Mouse (Mus musculus): Measurements from ENCODE around the gene Olfr150. TPM values are rescaled to one million over a fixed set of nuclear protein-coding genes. Genes with fewer than 3 reads are reported as not detected.

The Olfr150 gene
- polyA plus RNA-seq, 1 experiment from 2014 or later = not detected

Other genes starting within 250 kb of the Olfr150 start
- not detected in 2 replicates for gene Olfr44, start 237.0 kb upstream of the Olfr150 start, polyA plus RNA-seq (2014; fragmentation: Nextera tagmentation; extraction: Ambion mirVana)
- not detected in 2 replicates for gene Olfr957, start 215.2 kb upstream of the Olfr150 start, polyA plus RNA-seq (2014; fragmentation: Nextera tagmentation; extraction: Ambion mirVana)
- gene Olfr958, start 176.9 kb upstream of the Olfr150 start, polyA plus RNA-seq (2014; fragmentation: Nextera tagmentation; extraction: Ambion mirVana) = not detected in 2 replicates
- not detected in 2 replicates for gene Olfr959, start 155.4 kb upstream of the Olfr150 start, polyA plus RNA-seq (2014; fragmentation: Nextera tagmentation; extraction: Ambion mirVana)
- gene AW551984, start 126.6 kb upstream of the Olfr150 start, polyA plus RNA-seq (2014; fragmentation: Nextera tagmentation; extraction: Ambion mirVana) = 141 and 199 TPM in 2 replicates
- gene Olfr148, start 120.3 kb upstream of the Olfr150 start, polyA plus RNA-seq (2014; fragmentation: Nextera tagmentation; extraction: Ambion mirVana) = not detected in 2 replicates
- not detected in 2 replicates for gene Olfr960, start 109.6 kb upstream of the Olfr150 start, polyA plus RNA-seq (2014; fragmentation: Nextera tagmentation; extraction: Ambion mirVana)
- gene Olfr961, start 85.9 kb upstream of the Olfr150 start, polyA plus RNA-seq (2014; fragmentation: Nextera tagmentation; extraction: Ambion mirVana) = not detected in 2 replicates
- not detected in 2 replicates for gene Olfr963, start 63.8 kb upstream of the Olfr150 start, polyA plus RNA-seq (2014; fragmentation: Nextera tagmentation; extraction: Ambion mirVana)
- gene Olfr149, start 23.9 kb upstream of the Olfr150 start, polyA plus RNA-seq (2014; fragmentation: Nextera tagmentation; extraction: Ambion mirVana) = not detected in 2 replicates
- gene Olfr965, start 19.6 kb upstream of the Olfr150 start, polyA plus RNA-seq (2014; fragmentation: Nextera tagmentation; extraction: Ambion mirVana) = not detected in 2 replicates
- not detected in 2 replicates for gene Olfr967, start 15.3 kb downstream of the Olfr150 start, polyA plus RNA-seq (2014; fragmentation: Nextera tagmentation; extraction: Ambion mirVana)
- not detected in 2 replicates for gene Olfr968, start 52.3 kb downstream of the Olfr150 start, polyA plus RNA-seq (2014; fragmentation: Nextera tagmentation; extraction: Ambion mirVana)
- gene Olfr969, start 60.0 kb downstream of the Olfr150 start, polyA plus RNA-seq (2014; fragmentation: Nextera tagmentation; extraction: Ambion mirVana) = not detected in 2 replicates
- not detected in 2 replicates for gene Olfr970, start 77.9 kb downstream of the Olfr150 start, polyA plus RNA-seq (2014; fragmentation: Nextera tagmentation; extraction: Ambion mirVana)
- gene Olfr971, start 105.9 kb downstream of the Olfr150 start, polyA plus RNA-seq (2014; fragmentation: Nextera tagmentation; extraction: Ambion mirVana) = not detected in 2 replicates
- not detected in 2 replicates for gene Olfr972, start 135.4 kb downstream of the Olfr150 start, polyA plus RNA-seq (2014; fragmentation: Nextera tagmentation; extraction: Ambion mirVana)
- not detected in 2 replicates for gene Olfr229, start 176.4 kb downstream of the Olfr150 start, polyA plus RNA-seq (2014; fragmentation: Nextera tagmentation; extraction: Ambion mirVana)
- not detected in 2 replicates for gene Olfr974, start 206.5 kb downstream of the Olfr150 start, polyA plus RNA-seq (2014; fragmentation: Nextera tagmentation; extraction: Ambion mirVana)
- 0.09 TPM in 1 of 2 replicates, not detected in the other for gene Olfr975, start 221.1 kb downstream of the Olfr150 start, polyA plus RNA-seq (2014; fragmentation: Nextera tagmentation; extraction: Ambion mirVana)
- gene Olfr976, start 230.2 kb downstream of the Olfr150 start, polyA plus RNA-seq (2014; fragmentation: Nextera tagmentation; extraction: Ambion mirVana) = not detected in 2 replicates

Measured in neural tube, embryonic 14.5 days (tissue).